Mouse (Mus musculus) liver, adult (tissue): ENCODE measurements around the gene Spint5.

ENCODE experiments used
- GATA4 ChIP-seq: IDR thresholded peaks from 2 replicates; pipeline ENCODE4 v1.6.1; 2014; ENCODE audit warnings: mild to moderate bottlenecking, low read length; ENCODE audit not compliant: insufficient replicate concordance

The Spint5 gene

GRCm38 (mm10) chr2:164758692-164759091, 43.6 kb downstream of the Spint5 start:
- TF ChIP-seq GATA4, result no peak

- TF ChIP-seq GATA4, result peak; percentile 57; the same call in 1 of the 2 replicates
Measured at GRCm38 (mm10) chr2:164760059-164760833, 45.1 kb downstream of the Spint5 start.

GRCm38 (mm10) chr2:164761502-164761901, 46.4 kb downstream of the Spint5 start:
- no peak for TF ChIP-seq GATA4

- TF ChIP-seq GATA4, result no peak
Measured at GRCm38 (mm10) chr2:164761971-164762370, 46.9 kb downstream of the Spint5 start.

- TF ChIP-seq GATA4, result no peak
Measured at GRCm38 (mm10) chr2:164762593-164762992, 47.5 kb downstream of the Spint5 start.

- no peak for TF ChIP-seq GATA4
Measured at GRCm38 (mm10) chr2:164765841-164766240, 50.7 kb downstream of the Spint5 start.
